Mouse (Mus musculus): ENCODE measurements around the gene Osgepl1.
A peak's percentile ranks its signal among the peaks of the same experiment; 100 is the strongest.
"Not testable (repeated sequence)": the region's sequence is repeated elsewhere in the genome, so short reads cannot be mapped to it uniquely, and the experiment has no call there.

Gene Osgepl1

GRCm38 (mm10) chr1:53312989-53313967 is at the start of gene Osgepl1:
TSS of gene Osgepl1 (plus strand) at chr1:53313624.
- peak; percentile 43 for DNase-seq (ENCODE audit: low spot score)

- DNase-seq (ENCODE audit: low spot score): not testable (repeated sequence)
These were observed 48.3 kb upstream of the Osgepl1 start for GRCm38 (mm10) chr1:53264958-53265612.

- no peak for DNase-seq (ENCODE audit: low spot score)
These were observed 43.5 kb upstream of the Osgepl1 start for GRCm38 (mm10) chr1:53269901-53270300.

GRCm38 (mm10) chr1:53272646-53273045 is 40.8 kb upstream of the Osgepl1 start:
- no peak for DNase-seq (ENCODE audit: low spot score)

- no peak for DNase-seq (ENCODE audit: low spot score)
These were observed 22.2 kb upstream of the Osgepl1 start for GRCm38 (mm10) chr1:53291197-53291596.

- peak; percentile 67 for DNase-seq (ENCODE audit: low spot score)
These were observed 16.6 kb upstream of the Osgepl1 start, which contains the start of the genes Pms1, Ormdl1 and Gm28778 for GRCm38 (mm10) chr1:53296581-53297383. TSS of gene Pms1 (minus strand) at chr1:53297018. TSS of gene Ormdl1 (plus strand) at chr1:53297095. TSS of gene Gm28778 (plus strand) at chr1:53297111.

- no peak for DNase-seq (ENCODE audit: low spot score)
These were observed 12.9 kb upstream of the Osgepl1 start for GRCm38 (mm10) chr1:53300506-53300905.

- no peak for DNase-seq (ENCODE audit: low spot score)
These were observed 8.4 kb downstream of the Osgepl1 start for GRCm38 (mm10) chr1:53321662-53322344.

GRCm38 (mm10) chr1:53323254-53323653 is 9.8 kb downstream of the Osgepl1 start:
- no peak for DNase-seq (ENCODE audit: low spot score)

GRCm38 (mm10) chr1:53324277-53324676 is 10.9 kb downstream of the Osgepl1 start:
- no peak for DNase-seq (ENCODE audit: low spot score)

- no peak for DNase-seq (ENCODE audit: low spot score)
These were observed 11.5 kb downstream of the Osgepl1 start for GRCm38 (mm10) chr1:53324827-53325494.

GRCm38 (mm10) chr1:53333527-53333926 is 20.1 kb downstream of the Osgepl1 start:
- not testable (repeated sequence) for DNase-seq (ENCODE audit: low spot score)

GRCm38 (mm10) chr1:53335465-53335864 is 22.0 kb downstream of the Osgepl1 start:
- DNase-seq (ENCODE audit: low spot score): no peak

- not testable (repeated sequence) for DNase-seq (ENCODE audit: low spot score)
These were observed 24.0 kb downstream of the Osgepl1 start for GRCm38 (mm10) chr1:53337403-53337802.

- no peak for DNase-seq (ENCODE audit: low spot score)
These were observed 27.6 kb downstream of the Osgepl1 start for GRCm38 (mm10) chr1:53341071-53341470.

- DNase-seq (ENCODE audit: low spot score): peak; percentile 87
These were observed 39.2 kb downstream of the Osgepl1 start, which contains the start of the genes Asdurf, Gm28551 and Asnsd1 for GRCm38 (mm10) chr1:53352327-53353261. TSS of gene Asdurf (minus strand) at chr1:53352619. TSS of gene Gm28551 (minus strand) at chr1:53352667. TSS of gene Asnsd1 (minus strand) at chr1:53352752.

- no peak for DNase-seq (ENCODE audit: low spot score)
These were observed 45.6 kb downstream of the Osgepl1 start for GRCm38 (mm10) chr1:53358988-53359387.

All from urinary bladder, postnatal 10 days (tissue).